Mouse (Mus musculus) right cerebral cortex, postnatal 25 days (tissue): Measurements from ENCODE around the gene Btbd35f5.
"Not testable (repeated sequence)": the region's sequence is repeated elsewhere in the genome, so short reads cannot be mapped to it uniquely, and the experiment has no call there.

Experiments used
- DNase-seq: peaks from one replicate; pipeline ENCODE4 v3.0.0; 2022

The Btbd35f5 gene

GRCm38 (mm10) chrX:32973597-32973996, at the start of gene Btbd35f5:
Gene Btbd35f5 (plus strand): TSS chrX:32973897.
- not testable (repeated sequence) for DNase-seq

GRCm38 (mm10) chrX:32941468-32941867, 32.2 kb upstream of the Btbd35f5 start, which contains the start of gene Gm21789:
Gene Gm21789 (plus strand): TSS chrX:32941768.
- not testable (repeated sequence) for DNase-seq
